Mouse (Mus musculus): ENCODE data around the gene M6pr.
A peak's percentile ranks its signal among the peaks of the same experiment; 100 is the strongest.
"Not testable (repeated sequence)": the region's sequence is repeated elsewhere in the genome, so short reads cannot be mapped to it uniquely, and the experiment has no call there.

M6pr gene

DNA sequence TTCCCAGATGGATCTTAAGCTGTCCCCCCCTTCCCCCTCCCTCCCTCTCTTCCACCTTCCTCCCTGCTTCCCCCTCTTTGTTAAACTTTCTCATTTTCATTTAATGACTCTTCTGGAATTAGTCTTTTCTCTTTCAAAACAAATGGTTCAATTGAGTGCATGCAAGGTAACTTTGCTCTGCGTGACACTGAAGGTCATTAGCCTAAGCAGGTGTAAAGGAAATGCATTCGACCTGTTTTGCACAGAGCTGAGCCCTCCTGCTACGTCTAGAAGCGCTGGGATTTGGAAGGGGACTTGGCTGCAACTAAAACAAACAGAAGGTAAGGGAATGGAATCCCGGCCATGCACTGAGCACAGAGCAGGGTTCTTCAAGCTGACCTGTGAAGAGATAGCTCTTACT is 33.6 kb downstream of the M6pr start:
- no peak for DNase-seq (ENCODE audit: low read depth)

DNA sequence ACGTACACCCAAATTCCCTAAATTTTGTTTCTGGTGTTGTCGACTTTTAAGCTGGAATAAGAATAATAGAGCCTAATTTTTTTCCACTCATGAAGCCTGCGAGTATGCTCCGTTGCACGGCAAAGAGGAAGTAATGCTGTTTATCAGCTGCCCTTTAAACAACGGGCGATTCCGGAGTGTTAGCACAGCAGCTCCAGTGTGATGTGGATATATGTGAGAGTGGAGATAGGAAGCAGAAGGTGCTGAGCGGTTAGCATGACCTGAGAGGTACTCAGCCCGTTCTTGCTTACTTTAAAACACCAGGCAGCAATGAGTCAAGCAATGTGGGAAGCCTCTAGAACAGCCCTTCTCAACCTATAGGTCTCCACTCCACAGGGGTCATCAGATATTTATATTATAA is 35.2 kb downstream of the M6pr start:
- DNase-seq (ENCODE audit: low read depth) = peak; percentile 13

DNA sequence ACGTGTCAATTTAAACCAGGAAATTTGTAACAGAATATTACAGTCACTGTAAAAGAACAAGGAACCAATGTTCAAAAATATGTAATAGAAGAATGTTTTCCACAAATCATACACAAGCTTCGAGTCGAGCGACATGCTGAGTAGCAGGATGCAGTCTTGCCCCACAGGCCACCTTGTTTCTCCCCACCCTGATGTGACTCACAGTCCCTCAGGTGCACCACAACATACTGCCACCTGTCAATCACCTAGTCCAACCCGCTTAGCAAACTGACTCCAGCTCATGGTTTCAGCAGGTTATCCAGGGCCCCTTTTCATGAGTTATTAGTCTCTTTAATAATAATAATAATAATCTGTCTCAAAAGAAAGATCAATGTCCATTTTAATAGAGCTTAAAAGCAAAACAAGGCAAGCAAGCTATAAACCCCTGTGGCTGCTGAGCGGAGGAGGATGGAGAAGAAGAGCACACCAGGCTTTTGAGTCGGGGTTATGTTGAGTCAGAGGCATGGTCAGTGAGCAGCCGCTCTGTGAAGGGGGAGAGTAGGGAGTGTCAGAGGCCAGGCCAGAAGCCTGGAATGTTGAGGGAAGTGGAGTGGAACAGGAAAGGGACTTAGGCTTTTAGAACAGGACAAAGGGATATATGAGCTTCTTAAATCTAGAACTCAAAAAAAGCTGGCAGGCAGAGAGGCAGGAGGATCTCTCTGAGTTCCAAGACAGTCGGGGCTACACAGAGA is 36.0 kb downstream of the M6pr start:
- no peak for DNase-seq (ENCODE audit: low read depth)

DNA sequence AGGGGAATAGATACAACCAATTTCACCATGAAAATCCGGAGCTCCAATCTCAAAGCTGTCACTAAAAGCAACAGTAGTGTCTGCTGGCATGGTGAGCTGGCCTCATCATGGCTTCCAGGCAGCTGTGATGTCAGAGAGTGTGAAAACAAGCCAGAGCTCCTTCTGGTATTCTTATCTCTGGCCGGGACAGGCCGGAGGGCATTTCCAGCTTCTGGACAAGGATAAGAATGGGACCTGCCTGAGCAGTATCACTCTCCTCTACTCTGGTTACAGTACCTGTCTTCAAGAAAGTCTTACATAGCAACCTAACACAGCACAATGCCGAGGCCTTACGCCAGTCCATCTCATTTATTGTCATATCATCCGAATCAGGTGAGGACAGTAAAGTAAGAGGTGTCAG is 37.2 kb downstream of the M6pr start:
- no peak for DNase-seq (ENCODE audit: low read depth)

DNA sequence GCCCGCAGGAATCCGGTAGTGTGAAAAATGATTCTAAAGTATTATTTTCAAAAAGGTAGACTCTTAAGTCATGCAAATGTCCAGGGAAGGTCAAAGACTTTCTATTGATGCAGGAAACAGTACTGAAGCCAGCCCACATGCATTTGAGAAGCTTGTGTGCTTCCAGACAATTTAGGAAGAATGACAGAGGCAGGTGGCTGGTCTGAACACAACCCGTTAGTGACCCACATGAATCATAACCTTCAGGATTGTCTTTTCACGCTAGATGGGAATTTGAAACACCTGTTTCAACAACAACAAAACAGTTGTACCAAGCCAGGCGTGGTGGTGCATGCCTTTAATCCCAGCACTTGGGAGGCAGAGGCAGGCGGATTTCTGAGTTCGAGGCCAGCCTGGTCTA is 37.9 kb downstream of the M6pr start:
- DNase-seq (ENCODE audit: low read depth) = no peak

DNA sequence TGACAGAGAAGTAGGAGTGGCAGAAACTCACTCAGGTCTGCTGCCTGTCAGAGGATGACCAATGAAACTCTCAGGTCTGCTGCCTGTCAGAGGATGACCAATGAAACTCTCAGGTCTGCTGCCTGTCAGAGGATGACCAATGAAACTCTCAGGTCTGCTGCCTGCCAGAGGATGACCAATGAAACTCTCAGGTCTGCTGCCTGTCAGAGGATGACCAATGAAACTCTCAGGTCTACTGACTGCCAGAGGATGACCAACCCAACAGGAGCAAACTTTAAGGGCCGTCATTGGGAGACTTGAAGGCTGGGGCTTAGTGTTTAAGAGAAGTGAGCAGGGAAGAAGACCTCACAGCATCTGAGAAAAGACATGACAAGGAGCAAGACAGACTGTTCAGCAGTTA is 38.8 kb downstream of the M6pr start:
- not testable (repeated sequence) for DNase-seq (ENCODE audit: low read depth)

DNA sequence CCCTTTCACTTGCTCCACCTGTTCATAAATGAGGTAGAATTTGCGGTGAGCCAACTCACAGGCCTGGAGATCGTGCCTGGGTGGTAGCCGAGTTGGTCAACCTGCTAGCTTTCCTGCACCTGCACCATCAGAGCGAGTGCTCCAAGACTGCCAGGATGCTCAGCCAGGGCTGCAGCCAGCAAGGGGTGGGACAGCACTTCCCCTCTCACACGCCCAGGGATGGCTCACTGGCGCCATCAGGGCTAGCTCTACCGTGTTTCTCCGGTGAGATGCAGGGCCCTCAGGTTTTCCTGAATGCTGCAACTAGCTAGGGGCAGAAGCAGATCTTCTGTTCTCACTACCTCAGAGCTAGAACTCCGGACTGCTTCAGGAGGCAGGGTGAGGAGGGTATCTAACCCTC is 47.4 kb downstream of the M6pr start:
- no peak for DNase-seq (ENCODE audit: low read depth)

DNA sequence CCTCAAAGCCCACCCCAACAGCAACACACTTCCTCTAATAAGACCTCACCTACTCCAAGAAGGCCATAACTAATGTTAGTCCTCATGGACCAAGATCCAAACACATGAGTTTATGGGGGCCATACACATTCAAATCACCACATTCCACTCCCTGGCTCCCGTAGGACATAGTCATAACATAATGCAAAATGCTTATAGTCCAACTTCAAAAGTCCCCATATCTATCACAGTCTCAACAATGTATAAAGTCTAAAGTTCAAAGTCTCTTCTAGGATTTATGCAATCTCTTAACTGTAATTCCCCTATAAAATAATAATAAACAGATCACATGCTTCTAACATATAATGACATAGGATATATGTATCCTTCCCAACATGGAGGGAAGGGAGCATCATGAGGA is 48.6 kb downstream of the M6pr start:
- DNase-seq (ENCODE audit: low read depth) = no peak

DNA sequence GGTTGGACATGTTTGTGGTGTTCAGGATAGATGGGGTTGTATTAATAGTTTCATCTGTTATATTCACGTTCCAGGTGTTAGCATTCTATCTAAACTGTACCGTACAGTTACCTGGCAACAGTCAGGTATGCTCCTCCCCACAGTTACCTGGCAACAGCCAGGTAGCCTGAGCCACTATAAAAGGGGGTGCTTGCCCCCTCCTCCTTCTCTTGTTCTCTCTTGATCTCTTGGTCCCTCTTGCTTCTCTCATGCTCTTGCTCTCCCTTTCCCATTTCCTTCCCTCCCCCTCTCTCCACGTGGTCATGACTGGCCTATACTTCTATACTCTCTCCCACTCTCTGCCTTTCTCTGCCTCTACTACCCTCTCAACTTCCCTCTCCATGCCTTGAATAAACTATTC is 57.2 kb downstream of the M6pr start:
- no peak for DNase-seq (ENCODE audit: low read depth)

DNA sequence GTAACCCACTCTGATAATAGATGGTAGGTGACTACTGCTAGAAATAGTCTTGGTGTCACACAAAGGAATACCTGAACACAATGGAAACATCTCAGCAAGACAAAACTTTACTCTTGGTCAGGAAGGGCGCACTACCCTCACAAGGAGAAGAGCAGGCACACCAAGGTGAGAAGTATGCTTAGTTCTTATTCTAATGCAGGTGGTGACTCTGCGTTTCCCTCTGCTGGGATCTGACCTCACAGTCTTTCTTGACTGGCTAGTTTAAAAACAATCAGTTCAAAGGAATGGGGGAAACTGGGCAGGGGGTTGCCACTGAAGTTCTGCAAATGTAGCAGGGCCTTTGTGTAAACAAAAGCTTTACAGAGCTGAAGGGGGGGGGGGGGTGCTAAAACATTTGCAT is 57.8 kb downstream of the M6pr start:
- DNase-seq (ENCODE audit: low read depth) = no peak

DNA sequence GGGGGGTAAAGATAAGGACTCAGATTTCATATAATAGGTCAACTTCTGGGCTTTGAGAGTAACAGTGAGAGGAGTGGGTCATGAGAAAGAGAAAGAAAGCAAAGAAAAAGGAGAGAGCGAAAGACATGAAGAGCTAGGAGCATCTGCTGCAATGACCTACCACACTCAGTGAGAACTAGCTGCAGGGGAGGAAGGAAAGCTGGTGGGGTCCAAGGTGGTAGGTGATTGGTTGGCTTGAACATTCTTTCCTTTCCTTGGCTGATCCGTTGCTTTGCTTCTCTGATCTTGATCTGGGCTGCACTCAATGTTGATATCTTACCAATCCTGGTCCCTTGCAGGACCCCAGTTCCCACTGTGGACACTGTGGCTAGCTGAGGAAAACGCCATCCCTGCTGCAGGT is 58.5 kb downstream of the M6pr start:
- DNase-seq (ENCODE audit: low read depth) = no peak

All from induced T-regulatory cell, adult 2 months (primary cell).